Mouse (Mus musculus): ENCODE results near the gene D3Ertd254e.
A peak's percentile ranks its signal among the peaks of the same experiment; 100 is the strongest.
"Not testable (repeated sequence)": the region's sequence is repeated elsewhere in the genome, so short reads cannot be mapped to it uniquely, and the experiment has no call there.

The D3Ertd254e gene

DNA sequence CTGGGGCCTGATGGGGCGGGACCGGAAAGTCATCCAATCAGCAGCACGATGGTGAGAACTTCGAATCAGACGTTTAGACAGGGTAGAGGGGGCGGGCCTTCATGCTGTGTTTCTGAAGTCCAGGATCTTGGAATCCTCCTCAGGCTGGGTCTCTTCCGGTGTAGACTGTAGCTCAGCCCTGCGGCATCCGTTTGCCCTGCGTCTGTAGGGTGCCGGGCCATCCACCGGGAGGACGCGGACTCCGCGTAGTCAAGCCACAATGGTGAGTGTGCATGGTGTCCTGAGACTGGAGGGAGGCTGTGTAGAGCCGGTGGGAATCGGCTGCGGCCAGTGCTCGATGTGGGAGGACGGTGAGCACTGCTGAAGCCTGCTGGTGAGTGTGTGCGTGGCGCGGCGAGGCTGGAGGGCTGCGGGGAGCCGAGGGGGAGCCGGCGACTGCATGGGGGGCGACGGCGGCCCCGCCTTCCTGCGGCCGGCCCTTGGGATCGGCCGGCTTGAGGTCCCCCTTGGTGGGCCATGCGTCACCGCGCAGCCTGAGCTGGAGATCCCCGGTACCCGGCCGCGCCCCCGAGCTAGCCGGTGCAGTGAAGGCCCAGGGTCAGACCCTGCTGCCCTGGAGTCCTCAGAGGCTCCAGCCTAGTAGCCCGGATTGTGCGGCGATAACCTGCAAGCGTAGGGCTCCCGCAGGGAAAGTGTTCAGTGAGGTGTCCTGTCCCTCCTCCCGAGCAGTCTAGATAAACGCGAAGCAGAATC, at the start of gene D3Ertd254e:
D3Ertd254e (plus strand) TSS at position 84 of the 753 bp plus-strand sequence.
- DNase-seq = peak; percentile 87 to 90

DNA sequence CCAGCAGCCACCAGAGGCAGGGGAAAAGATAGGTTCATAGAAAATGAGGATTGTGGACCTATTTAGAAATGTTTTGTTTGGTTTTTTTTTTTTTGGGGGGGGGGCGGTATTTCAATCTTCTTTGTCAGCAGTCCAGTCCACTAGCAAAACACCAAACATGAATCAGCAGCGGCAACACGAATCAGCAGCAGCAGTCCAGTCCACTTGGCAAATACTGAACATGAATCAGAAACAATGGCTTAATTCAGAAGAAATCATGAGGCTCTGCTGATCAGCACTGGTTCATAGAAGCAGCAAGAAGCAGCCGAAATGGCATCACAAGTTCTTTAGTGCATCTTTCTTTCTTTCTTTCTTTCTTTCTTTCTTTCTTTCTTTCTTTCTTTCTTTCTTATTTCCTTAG, 34.7 kb upstream of the D3Ertd254e start:
- DNase-seq = no peak

DNA sequence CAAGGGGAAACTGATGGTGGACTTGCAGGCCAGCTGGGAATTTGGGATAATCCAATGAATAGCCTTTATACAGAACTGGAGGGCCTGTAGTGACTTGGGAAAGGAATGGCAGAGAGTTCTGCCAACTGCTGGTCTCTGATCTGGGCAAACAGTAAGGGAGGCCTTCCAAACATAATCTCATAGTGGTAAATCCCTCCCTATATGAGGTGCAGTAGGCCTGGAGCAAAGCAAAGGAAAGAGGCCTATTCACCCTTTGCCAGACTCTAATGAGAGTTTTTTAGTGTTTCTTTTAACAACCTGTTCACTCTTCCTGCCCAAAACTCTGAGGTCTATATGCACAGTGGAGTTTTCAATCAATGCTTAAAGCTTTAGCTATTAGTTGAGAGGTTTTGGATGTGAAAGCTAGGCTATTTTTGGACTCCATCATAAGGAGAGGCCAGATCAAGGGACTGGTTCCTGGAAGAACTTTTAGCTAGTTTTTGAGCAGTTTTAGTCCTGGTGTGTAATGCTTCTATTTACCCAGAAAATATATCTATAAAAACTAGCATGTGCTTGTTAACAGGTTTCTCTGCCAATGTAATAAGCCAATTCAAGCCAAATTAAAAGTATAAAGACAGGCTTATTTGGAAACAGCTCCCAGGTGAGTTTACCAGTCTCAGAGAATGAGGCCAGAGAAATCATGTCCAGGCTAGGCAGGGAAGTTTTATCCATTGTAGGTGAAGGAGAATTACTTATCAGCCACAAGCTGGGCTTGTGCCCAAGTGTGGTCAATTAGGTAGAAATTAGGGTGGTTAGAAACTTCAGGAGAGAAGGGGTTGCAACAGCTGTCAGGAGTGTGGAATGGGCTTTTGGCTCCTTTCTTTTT, 30.9 kb upstream of the D3Ertd254e start:
- DNase-seq = no peak

DNA sequence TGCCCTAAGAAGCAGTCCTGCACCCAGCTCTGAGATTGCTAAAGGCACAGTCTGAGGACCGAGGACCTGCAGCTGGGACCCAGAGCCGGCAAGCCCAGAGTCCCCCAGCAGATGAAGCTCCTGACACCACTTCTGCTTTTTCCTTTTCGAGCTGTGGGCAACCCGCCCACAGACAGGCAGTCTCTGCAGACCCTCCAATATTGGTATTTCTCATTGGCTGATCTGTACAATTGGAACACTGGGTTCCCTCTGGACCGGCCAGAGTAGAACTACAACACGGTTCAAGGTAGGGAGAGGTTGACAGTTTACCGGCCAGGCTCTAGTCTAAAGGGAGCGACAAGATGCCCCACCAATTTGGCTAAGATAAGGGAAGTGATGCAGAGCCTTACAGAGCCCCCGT, 24.6 kb upstream of the D3Ertd254e start:
- not testable (repeated sequence) for DNase-seq

DNA sequence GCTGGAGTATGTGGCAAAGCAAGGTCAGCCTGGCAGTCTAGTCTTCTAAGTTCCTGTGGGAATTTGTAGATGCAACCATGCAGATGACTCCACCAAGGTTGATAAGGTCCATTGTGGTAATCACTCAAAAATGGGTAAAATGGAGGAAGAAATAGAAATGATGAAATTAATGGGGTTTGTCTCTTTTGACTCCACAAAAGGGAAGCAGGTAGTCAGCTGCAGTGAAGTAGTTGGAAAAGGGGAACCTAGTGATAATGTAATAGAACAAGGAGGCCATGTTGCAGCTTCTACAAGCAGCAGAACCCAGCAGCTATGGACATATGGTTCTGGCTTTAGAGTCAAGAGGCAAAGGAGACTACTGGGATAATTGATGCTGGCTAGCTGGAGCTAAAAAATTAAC, 14.7 kb upstream of the D3Ertd254e start:
- DNase-seq = no peak

DNA sequence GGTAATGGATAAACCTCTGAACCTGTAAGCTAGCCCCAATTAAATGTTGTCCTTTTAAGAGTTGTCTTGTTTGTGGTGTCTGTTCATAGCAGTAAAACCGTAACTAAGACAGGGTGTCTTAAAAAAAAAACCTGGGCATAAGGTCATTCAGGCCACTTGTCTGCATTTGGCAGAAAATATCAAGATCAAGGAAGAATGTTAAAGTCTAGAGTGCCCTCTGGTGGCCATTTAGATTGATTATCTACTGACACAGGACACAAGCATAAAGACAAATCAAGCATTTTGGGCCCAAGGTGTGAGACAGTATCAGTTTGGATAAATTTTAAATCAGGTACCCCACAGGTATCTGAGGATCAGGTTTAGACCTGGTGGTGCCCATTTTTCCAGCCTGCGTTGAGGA, 13.3 kb upstream of the D3Ertd254e start:
- no peak for DNase-seq

DNA sequence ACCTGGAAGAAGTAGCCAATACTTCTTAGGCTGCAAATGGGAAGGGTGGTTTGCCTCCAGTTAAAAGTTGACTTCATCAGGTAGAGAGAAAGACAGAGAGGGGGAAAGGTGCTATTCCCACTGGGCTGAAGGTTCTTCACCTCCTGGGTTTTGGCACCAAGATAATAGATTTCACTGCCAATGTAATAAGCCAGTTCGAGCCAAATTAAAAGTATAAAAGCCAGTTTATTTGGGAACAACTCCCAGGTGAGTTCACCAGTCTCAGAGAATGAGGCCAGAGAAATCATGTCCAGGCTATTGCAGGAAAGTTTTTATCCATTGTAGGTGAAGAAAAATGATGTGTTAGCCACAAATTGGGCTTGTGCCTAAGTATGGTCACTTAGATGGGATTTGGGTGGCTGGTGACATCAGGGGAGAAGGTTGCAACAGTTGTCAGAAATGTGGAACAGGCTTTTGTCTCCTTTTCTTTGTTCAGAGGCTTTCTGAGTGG, 12.6 kb upstream of the D3Ertd254e start:
- no peak for DNase-seq

DNA sequence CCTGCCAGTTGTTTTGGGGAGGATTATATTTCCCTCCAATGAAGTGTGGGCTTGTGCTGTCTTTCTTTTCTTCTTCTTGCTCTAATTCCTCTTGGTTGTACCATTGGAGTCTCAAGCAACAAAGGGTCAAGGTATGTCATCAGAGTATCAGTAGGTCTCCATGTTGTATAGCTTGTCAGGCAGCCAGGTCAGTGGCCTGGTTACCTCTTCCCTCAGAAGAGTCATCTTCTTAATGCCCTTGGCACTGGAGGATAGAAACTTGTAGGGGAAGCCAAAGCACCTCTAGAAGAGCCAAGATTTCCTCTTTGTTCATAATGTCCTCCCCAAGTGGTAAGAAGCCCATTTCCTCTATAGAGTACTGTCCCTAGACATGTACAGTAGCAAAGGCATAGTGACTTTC, 11.8 kb upstream of the D3Ertd254e start:
- DNase-seq = no peak

DNA sequence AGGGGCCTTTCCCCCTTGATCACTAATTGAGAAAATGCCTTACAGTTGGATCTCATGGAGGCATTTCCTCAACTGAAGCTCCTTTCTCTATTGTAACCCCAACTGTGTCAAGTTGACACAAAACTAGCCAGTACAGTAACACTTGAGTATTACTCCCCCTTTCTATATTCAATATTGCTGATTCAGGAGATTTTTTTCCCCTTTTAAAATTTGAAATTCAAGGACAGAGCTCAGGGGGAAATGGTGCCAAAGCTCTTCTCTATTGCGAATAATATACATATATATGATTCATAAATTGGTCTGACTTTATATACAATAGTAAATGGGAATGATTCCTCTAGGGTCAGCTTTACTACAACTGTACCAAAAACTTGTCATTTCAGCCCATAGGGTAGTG, 282 bp upstream of the D3Ertd254e start:
- no peak for DNase-seq

DNA sequence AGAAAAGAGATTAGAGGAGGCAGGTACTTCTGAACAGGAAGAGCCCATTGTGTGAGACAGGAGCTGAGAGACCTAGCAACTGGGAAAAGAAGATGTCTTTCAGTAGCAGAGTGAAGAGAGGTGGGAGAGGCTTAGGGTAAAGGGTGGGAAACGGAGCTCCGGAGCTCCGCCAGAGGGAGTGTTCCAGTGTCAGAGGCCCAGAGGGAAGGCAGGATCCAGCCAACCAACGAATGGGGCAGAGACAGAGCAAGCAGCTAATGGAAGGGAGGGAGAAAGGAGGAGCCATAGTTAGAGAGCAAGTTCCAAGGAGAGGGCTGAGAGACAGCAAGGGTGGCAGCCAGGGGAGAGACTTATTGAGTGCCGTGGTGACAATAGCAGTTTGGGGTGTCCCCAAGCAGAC, 4.5 kb downstream of the D3Ertd254e start:
- no peak for DNase-seq

DNA sequence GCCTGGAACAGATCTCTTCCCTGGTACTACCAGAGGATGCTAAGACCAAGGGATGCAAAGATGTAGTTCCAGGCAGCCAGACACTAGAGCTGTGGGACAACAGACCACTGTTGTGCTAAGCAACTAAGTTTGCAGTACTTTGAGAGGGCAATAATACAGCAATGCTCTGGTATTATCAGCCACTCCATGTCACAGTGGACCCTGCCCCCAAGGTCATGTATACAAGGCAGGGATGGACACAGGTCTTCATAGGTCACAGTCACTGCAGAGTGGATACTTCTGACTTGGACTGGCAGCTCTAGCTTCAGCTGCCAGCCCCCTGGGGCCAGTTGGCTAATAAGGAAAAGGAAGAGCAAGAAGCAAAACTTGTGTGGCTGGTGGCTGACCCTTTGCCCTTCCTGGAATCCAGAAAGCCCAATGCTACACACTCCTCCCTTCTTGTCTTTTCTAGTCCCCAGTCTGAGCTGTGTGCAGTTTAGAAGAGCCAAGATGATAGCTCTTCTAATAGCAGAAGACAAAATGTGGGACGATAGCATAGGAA, 19.9 kb downstream of the D3Ertd254e start:
- no peak for DNase-seq

DNA sequence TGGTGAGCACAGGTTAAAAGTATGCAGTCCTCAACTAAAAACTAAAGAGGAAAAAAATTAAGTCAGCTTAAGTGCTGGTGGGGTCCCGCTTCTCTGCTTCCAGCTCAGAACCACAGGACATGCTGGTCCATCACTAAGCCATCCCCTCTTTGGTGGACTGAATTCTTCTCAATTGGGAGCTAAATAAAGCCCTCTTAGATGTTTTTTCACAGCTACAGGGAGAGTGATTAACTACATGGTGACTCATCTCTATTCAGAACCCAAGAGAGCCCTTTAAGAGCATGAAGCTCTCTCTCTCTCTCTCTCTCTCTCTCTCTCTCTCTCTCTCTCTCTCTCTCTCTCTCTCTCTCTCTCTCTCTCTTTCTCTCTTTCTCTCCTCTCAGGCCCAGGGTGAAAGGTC, 20.5 kb downstream of the D3Ertd254e start:
- DNase-seq = no peak

DNA sequence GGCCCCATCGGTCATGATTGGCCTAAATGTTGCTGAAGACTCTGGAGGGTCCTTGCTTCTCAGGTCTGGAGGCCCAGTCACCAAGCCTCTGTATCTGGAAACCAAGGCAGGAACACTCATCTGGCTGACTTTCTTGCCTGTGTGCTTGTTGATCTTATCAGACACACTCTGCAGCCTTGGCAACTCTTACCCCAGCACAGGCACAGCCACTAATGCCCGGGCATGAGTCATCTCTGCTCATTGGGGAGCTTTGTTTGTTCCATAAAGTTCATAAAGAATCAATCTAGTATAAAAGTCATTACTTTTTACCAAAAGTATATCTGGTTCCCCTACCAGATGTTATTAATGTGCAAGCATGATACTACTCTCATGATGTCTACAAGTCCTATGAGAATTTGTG, 22.9 kb downstream of the D3Ertd254e start:
- no peak for DNase-seq

DNA sequence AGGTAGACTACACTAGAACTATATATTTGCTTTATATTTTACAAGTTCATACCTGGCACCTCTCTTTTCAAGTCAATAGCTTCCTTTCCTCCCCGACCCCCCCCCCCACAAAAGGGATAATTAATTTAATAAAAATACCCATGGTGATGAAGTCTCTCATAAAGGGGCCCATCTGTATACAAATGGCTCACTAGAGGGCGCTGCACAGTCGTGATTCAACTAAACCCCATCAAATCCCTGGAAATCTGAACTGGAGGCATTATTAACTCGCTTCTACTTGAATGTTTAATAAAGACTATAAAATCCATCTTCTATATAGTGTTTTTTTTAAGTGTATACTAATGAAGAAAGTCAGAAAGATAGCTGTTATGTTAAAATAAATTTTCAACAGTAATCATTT, 30.7 kb downstream of the D3Ertd254e start:
- peak; percentile 19 to 68 for DNase-seq

DNA sequence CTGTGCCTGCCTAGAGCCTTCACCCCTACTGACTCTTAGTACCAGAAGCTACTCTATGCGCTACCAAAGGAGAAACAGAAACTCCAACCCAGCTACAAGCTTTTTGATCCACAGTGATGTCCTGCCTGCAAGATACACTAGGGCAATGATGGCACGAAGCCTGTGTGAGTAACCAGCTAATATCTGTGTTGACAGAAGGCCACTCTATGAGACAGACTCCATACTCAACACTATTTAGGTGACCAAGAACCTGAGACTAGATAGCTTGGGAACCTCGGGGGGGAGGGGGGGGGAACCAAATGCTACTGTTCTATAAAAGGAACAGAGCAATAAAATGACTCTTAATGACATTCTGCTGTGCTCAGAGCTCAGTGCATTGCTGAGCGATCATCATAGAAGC, 35.7 kb downstream of the D3Ertd254e start:
- DNase-seq = no peak

DNA sequence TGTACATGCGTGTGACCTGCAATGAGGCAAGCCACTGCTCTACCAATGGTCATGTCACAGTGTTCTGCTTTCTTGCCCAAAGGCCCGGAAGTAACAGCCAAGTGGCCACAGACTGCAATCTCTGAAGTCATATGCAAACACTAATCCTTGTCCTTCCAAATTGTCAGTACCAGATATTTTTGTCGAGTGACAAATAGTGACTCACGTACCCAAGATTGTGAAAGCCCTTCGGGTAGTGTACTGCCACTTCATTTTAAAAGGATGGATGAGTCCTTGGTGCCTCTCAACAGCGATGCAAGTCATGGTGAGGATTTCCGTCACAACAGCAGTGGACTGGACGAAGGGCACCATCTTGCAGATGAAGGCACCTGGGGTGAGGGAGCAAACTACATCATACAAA, 38.4 kb downstream of the D3Ertd254e start:
- DNase-seq = no peak

DNA sequence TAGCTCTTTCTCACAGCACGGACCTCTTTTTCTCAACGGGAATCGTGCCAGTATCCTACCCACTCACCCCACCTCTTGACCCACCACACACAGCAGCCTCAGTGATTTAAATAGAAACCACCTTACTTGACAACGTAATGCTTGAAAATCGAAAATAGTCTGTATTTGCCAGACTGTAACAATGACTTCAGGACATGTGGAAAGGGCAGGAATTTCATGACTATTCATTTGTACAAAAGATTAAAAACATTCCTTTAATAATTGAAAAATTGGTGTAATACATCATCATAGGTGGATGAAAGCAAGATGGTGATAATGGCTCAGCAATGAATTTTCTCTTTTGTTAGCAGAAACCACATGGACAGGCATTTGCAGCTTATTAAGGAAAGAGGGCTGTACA, 50.3 kb downstream of the D3Ertd254e start:
- DNase-seq = no peak

DNA sequence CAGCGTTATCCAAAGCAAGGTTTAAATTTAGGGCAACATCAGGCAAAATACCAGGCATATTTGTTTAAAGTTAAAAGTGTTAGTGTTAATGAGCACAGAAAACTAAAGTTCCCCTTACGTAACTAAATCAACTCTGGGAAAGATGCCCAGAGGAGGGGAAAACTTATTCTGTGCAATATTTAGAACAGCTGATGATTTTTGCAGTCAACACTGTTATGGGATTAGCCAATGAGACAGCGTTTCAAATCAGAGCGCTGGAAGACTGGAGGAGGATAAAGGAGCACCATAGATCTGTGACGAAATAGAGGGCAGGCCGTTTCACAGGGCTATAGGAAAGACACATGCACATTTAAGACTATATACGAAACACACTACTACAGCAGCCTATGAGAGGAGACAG, 52.1 kb downstream of the D3Ertd254e start:
- no peak for DNase-seq

DNA sequence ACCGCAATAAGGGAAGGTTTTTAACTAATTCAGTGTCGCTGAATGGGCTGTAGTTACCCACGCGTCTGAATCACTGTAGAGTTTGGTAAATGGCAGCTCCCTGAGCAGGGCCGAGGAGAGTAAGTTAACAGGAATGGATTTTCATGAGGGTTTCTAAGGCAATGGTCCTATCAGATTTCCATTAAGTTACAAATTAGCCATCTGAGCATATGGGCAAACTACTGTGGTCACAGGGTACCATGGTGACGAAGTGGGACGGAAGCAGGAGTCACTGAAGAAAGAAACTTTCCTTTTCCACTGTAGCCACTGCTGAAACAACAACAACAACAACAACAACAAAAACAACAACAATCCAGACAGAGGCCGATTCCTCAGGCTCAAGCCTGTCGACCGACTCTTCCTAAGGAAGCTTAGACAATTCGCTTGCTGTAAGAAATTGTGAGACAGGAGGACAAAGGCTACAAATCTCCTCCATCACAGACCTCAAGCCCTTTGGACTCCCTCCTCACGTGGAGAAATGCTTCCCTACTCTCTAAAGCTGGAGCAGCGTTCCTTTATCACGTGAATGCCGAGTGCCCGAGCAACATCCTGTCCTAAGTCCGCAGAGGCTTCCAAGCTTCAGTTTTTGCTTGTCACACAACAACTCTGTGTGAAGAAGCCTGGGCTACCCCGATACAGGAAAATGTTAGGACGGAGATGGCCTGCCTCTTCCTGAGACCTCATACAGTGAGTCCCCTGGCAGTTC, 56.9 kb downstream of the D3Ertd254e start:
- no peak for DNase-seq

DNA sequence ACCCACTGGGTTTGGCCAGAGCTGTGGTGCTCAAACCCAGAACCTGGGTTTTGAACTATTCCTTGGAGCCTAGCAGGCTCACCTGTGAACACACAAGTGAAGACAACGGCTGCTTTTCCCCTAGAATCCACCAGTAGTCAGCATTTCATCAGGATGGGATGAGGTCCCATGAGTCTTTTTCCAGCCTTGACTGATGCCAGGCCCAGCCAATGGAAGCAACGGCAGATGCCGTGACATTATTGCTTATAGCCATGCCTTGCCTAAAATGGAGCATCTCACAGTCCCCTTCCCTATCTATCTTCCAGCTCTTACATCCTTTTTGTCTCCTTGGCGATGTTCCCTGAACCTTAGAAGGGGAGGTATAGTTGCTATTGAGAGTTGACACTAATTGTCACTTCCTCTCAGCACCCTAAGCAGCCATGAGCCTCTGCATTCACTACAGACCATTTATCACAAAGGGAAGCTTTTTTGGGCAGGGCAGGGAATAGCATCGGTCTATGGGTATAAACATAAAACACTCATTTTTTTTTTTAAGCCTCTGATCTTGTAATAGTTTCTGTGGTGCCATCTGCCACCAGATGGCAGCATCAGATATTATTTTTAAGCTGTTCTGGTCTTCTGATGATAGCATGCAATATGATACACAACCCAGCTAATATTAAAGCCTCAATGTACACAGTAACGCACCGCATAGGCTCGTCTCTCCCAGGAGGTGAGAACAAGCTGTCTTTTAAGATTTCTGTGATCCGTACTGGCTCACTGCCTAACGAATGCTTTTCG, 59.1 kb downstream of the D3Ertd254e start:
- DNase-seq = peak; percentile 41 to 62

DNA sequence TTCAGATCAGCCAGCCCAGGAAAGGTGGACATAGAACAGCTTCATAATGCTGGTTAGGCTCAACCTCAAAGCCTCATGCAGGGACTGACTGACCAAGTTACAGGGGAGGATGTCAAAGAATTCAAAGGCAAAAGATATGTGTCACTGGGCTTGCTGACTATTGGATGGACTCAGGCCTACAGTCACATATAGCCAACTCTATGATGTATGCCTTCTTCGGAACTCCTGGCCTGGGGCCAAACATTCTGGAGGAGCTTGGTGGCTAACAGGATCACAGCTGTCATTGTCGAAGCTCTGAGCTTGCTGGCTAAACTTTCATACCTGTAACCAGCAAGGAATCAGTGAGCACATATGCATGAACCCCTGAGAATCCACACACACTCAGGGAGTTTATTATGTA, 60.1 kb downstream of the D3Ertd254e start:
- DNase-seq = peak in 1 of 2 experiments; percentile 33

DNA sequence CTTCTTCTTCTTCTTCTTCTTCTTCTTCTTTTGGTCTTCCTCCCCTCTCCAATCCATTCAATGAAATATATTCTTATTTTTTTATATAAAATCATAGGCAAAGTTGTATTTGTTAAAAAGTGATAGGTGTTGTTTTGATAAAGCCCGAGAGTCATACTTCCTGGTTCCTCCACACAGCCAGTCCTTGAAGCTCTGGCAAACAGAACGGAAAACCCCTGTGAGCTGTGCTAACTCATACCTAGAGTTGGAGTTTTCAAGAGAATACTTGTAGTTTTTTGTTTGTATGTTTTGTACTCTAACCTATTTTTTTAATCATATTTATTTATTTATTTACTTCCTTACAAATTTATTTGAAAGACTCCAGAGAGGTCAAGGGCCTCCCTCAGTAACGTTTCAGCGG, 61.9 kb downstream of the D3Ertd254e start:
- no peak for DNase-seq

Data from cerebellum, postnatal 25 days (tissue).